In genomic region chr16:91271634-91272033, GRCm38 (mm10) we compare ENCODE assay signal across 15 mouse cellular contexts. TPM values are rescaled to one million over a fixed set of nuclear protein-coding genes. Genes with fewer than 3 reads are reported as not detected.
DNase-seq lines count a peak whose midpoint lies in the region; ATAC-seq and TF ChIP-seq lines count a peak whose summit lies in the region.
"Had no signal": no experiment of that assay in that cellular context is flagged by ENCODE, and none has a peak within 500 bp of the region (broad histone marks: within the 10 kb centered on the region; RNA-seq: fewer than 3 reads in every experiment).

No protein-coding gene starts in this region.

- no peak for ATAC-seq in limb, embryonic 15.5 days (ENCODE audit: insufficient number of reproducible peaks, low FRiP score, low TSS enrichment, low read depth)
- no peak for ATAC-seq in intestine, embryonic 15.5 days

- TF ChIP-seq CTCF in left cerebral cortex, adult 2 months (IDR thresholded peaks at IDR 0.05), result no peak

- H3K27me3 ChIP-seq in embryonic facial prominence, embryonic 10.5 days (replicated peaks; ENCODE audit: low read depth, poor library complexity, severe bottlenecking), result peaks cover 100% of the 10 kb centered on the region
- peaks cover 99% of the 10 kb centered on the region for H3K27me3 ChIP-seq in limb, embryonic 15.5 days
- H3K27me3 ChIP-seq in intestine, embryonic 15.5 days (replicated peaks), result peaks cover 84% of the 10 kb centered on the region

- WGBS in embryonic facial prominence, embryonic 10.5 days, result 2% methylated on average over 20 of the region's 20 CpGs
- WGBS in limb, embryonic 15.5 days, result 1% methylated on average over 20 of the region's 20 CpGs
- 3% methylated on average over 20 of the region's 20 CpGs for WGBS in intestine, embryonic 15.5 days

- peak overlapping the region; percentile 50 for H3K4me3 ChIP-seq in left cerebral cortex, adult 2 months
- peak overlapping the region; percentile 62; the same call in 1 of the 2 replicates for H3K4me3 ChIP-seq in embryonic facial prominence, embryonic 10.5 days
- 0 out of 2 replicates have a peak overlapping the region, but pooled peaks have one; percentile 3 for H3K4me3 ChIP-seq in limb, embryonic 15.5 days
- no peak overlapping the region for H3K4me3 ChIP-seq in intestine, embryonic 15.5 days (replicated peaks)

- no peaks in the 10 kb centered on the region for H3K36me3 ChIP-seq in embryonic facial prominence, embryonic 10.5 days (replicated peaks)
- no peaks in the 10 kb centered on the region for H3K36me3 ChIP-seq in limb, embryonic 15.5 days
- no peaks in the 10 kb centered on the region for H3K36me3 ChIP-seq in intestine, embryonic 15.5 days
- H3K36me3 ChIP-seq: embryonic facial prominence, embryonic 15.5 days had no signal

- peak overlapping the region; percentile 78 for H3K27ac ChIP-seq in left cerebral cortex, adult 2 months
- H3K27ac ChIP-seq in embryonic facial prominence, embryonic 10.5 days (replicated peaks), result no peak overlapping the region
- H3K27ac ChIP-seq in limb, embryonic 15.5 days, result no peak overlapping the region
- H3K27ac ChIP-seq in intestine, embryonic 15.5 days, result no peak overlapping the region
- H3K27ac ChIP-seq: embryonic facial prominence, embryonic 15.5 days had no signal

- peaks cover 25% of the 10 kb centered on the region for H3K4me1 ChIP-seq in embryonic facial prominence, embryonic 10.5 days
- peaks cover 24% of the 10 kb centered on the region for H3K4me1 ChIP-seq in limb, embryonic 15.5 days
- H3K4me1 ChIP-seq in intestine, embryonic 15.5 days (replicated peaks), result peaks cover 15% of the 10 kb centered on the region

- intact Hi-C loops in left cerebral cortex, adult 2 months (cut with DNase I), result loop anchor here (2.0 kb wide), 1 partner anchor 47 kb away; the partner anchor contains the start of gene Olig2

- H3K4me2 ChIP-seq in limb, embryonic 15.5 days, result no peak overlapping the region
- H3K4me2 ChIP-seq in intestine, embryonic 15.5 days (replicated peaks), result no peak overlapping the region

- no peak overlapping the region for H3K9ac ChIP-seq in limb, embryonic 15.5 days
- no peak overlapping the region for H3K9ac ChIP-seq in intestine, embryonic 15.5 days
- H3K9ac ChIP-seq: embryonic facial prominence, embryonic 15.5 days had no signal

- peak; percentile 13 to 14 for DNase-seq in left cerebral cortex, adult 2 months (ENCODE audit: extremely low spot score in 1 of 2, low spot score in 2 of 2)
- DNase-seq in left cerebral cortex, adult 9 months (ENCODE audit: low spot score in 2 of 2), result no peak
- peak; percentile 5 for DNase-seq in ES-CJ7 (ENCODE audit: low read depth, low spot score)
- DNase-seq in embryonic facial prominence, embryonic 10.5 days (ENCODE audit: low spot score), result no peak
- DNase-seq in kidney, adult 8-10 months, result no peak
- DNase-seq: heart, adult 18-20 months; heart, postnatal 14 days; kidney, adult 9 months had no signal

- no peaks in the 10 kb centered on the region for H3K9me3 ChIP-seq in embryonic facial prominence, embryonic 10.5 days
- no peaks in the 10 kb centered on the region for H3K9me3 ChIP-seq in limb, embryonic 15.5 days
- no peaks in the 10 kb centered on the region for H3K9me3 ChIP-seq in intestine, embryonic 15.5 days
- H3K9me3 ChIP-seq: embryonic facial prominence, embryonic 15.5 days had no signal

RNA-seq across cellular contexts. Expression of gene Olig1, which starts 2.1 kb away (rescaled TPM):
- total RNA-seq in left cerebral cortex, adult 2 months (2021), result 10 to 100 TPM; 77.1 to 84.7 TPM
- polyA plus RNA-seq in embryonic facial prominence, embryonic 10.5 days (2016; fragmentation: Nextera tagmentation; extraction: Ambion mirVana), result 1.9 and 3.3 TPM in 2 replicates
- 0.10 and 0.22 TPM in 2 replicates for polyA plus RNA-seq in limb, embryonic 15.5 days (2015; fragmentation: Nextera tagmentation; extraction: Ambion mirVana)
- 0.13 TPM in 1 of 2 replicates, not detected in the other for polyA plus RNA-seq in intestine, embryonic 15.5 days (2015; fragmentation: Nextera tagmentation; extraction: Ambion mirVana)
- total RNA-seq: heart, postnatal 14 days; monocyte, adult 5-6 weeks had no signal
- polyA plus RNA-seq: limb, embryonic 11.5 days; lung, embryonic 16.5 days; stomach, embryonic 14.5 days had no signal

RNA-seq across cellular contexts. Expression of gene Olig2, which starts 46.4 kb away (rescaled TPM):
- total RNA-seq in left cerebral cortex, adult 2 months (2021), result 10 to 100 TPM; 21.8 to 22.3 TPM
- polyA plus RNA-seq in embryonic facial prominence, embryonic 10.5 days (2016; fragmentation: Nextera tagmentation; extraction: Ambion mirVana), result 2.3 and 3.4 TPM in 2 replicates
- polyA plus RNA-seq in limb, embryonic 15.5 days (2015; fragmentation: Nextera tagmentation; extraction: Ambion mirVana), result not detected in 2 replicates
- polyA plus RNA-seq in intestine, embryonic 15.5 days (2015; fragmentation: Nextera tagmentation; extraction: Ambion mirVana), result not detected in 2 replicates
- total RNA-seq: heart, adult 18-20 months; heart, postnatal 14 days; monocyte, adult 5-6 weeks had no signal
- polyA plus RNA-seq: limb, embryonic 11.5 days; lung, embryonic 16.5 days; stomach, embryonic 14.5 days had no signal

Comparison
In these comparisons a context has a peak if more than half of its experiments do, and no peak if none do; other contexts are left out.
1. DNase-seq: peak in left cerebral cortex, adult 2 months (2 of 2) and ES-CJ7 (single experiment); none in left cerebral cortex, adult 9 months (0 of 2), embryonic facial prominence, embryonic 10.5 days (single experiment) and kidney, adult 8-10 months (0 of 2).